Mouse (Mus musculus): ENCODE data around the gene Osbp. TPM values are rescaled to one million over a fixed set of nuclear protein-coding genes. Genes with fewer than 3 reads are reported as not detected.
A peak's percentile ranks its signal among the peaks of the same experiment; 100 is the strongest.

Gene Osbp
- polyA plus RNA-seq, 1 experiment = 12.0 TPM

DNA sequence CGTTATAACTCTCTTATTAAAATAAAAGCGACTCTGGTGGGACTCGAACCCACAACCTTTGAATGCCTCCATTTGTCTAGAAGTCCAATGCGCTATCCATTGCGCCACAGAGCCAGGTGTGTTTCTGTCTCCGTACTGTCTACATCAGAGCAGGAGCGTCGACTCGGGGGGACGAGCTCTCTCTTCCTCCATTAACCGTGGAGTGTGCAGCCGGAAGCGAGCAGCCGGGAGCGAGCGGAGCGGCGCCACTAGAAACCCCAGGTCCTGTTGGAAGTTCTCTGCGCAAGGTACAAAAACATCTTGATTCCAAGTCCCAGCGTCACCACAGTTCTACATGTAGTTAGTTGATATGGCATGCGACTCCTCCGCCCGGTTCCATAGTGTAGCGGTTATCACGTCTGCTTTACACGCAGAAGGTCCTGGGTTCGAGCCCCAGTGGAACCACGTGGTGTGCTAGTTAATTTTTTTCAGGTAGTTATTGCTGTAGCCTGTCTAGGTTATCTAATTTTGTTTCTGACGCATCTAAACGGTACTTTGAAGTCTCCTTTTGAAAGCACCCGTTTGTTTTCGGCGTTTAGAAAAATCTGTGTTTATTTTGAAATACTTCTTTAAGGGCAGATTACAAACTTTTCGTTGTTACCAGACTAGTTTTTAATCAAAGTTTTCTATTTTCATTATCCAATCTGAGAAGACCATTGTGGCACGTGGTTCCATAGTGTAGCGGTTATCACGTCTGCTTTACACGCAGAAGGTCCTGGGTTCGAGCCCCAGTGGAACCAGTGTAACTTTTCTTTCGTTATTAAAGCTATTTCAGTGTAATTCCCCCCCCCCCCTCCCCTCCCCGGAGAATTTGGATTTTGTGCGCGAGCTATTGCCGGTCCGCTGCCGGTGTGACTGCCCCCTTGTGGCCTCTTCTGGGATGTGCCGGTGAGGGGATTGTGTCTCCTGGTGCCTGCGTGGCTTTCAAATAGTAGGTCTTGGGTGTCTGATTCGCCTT lies 46.1 kb downstream of the Osbp start:
- Histone ChIP-seq H3K4me3 (ENCODE audit: low read depth, low read length) (peak overlapping the region; percentile 88), H3K27ac (ENCODE audit: insufficient read depth, low read depth, low read length) (peak overlapping the region; percentile 97), H3K36me3 (ENCODE audit: control insufficient read depth, insufficient read depth, low read length) (no peaks in the 10 kb centered on the region), H3K4me1 (ENCODE audit: control insufficient read depth, insufficient read depth, insufficient read length, low read length) (0 out of 2 replicates have a peak, but pooled peaks cover 2% of the 10 kb centered on the region), H3K27me3 (ENCODE audit: control insufficient read depth, insufficient read depth, low read length) (no peaks in the 10 kb centered on the region)
- TF ChIP-seq CTCF (IDR thresholded peaks at IDR 0.05; ENCODE audit: extremely low read depth, insufficient read length, insufficient replicate concordance, low read depth, low read length) (peak; percentile 93), POLR2A (IDR thresholded peaks at IDR 0.05; ENCODE audit: low read depth, low read length) (peak; percentile 31; the same call in 1 of the 2 replicates)
- WGBS = under 1% methylated on average over 49 of the region's 49 CpGs

DNA sequence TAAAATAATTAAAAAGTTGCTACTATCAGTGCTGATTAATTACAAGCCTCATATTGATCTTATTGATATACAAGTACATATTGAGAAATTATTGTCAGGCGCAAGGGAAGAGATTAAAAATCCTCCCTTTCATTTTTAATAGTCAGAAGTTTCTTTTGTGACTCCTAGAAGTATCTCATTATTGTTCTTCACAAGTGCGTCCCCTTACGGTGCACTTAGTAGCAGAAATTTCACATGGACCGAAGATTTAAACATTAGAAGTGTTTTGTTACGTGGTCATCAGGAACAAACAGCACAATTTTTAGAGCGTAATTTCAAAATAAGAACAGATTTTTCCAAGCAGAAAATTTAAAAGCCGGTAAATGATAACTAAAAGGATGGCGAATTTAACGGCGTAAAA lies 46.9 kb downstream of the Osbp start:
- Histone ChIP-seq H3K4me3 (ENCODE audit: low read depth, low read length) (peak overlapping the region; percentile 56), H3K27me3 (ENCODE audit: control insufficient read depth, insufficient read depth, low read length) (no peaks in the 10 kb centered on the region), H3K27ac (ENCODE audit: insufficient read depth, low read depth, low read length) (0 out of 2 replicates have a peak overlapping the region, but pooled peaks have one; percentile 30), H3K36me3 (ENCODE audit: control insufficient read depth, insufficient read depth, low read length) (no peaks in the 10 kb centered on the region), H3K4me1 (ENCODE audit: control insufficient read depth, insufficient read depth, insufficient read length, low read length) (no peaks in the 10 kb centered on the region)
- under 1% methylated on average over 10 of the region's 10 CpGs for WGBS
- no peak for TF ChIP-seq CTCF (IDR thresholded peaks at IDR 0.05; ENCODE audit: extremely low read depth, insufficient read length, insufficient replicate concordance, low read depth, low read length)
- TF ChIP-seq POLR2A (IDR thresholded peaks at IDR 0.05; ENCODE audit: low read depth, low read length) = no peak

DNA sequence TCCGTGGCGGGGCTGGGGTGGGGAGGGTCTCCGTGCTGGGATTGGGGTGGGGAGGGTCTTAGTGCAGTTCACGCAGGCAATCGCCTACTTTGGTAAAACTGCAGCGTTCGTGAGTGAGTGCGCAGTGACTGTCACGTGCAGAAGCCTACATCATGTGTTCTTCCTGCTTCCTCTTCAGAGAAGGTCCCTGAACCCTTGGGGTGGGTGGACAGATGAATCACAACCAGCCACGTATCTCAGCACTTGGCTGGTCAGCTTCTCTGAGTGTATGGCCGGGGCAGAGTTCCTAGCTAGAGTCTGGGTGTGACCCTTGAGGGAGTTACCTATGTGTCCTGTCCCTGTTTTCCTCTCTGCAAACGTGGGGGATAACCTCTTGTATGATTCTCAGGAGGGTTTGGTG lies 47.5 kb downstream of the Osbp start:
- H3K4me3 ChIP-seq (ENCODE audit: low read depth, low read length) = peak overlapping the region; percentile 2
- H3K4me1 ChIP-seq (ENCODE audit: control insufficient read depth, insufficient read depth, insufficient read length, low read length) = no peaks in the 10 kb centered on the region
- H3K36me3 ChIP-seq (ENCODE audit: control insufficient read depth, insufficient read depth, low read length) = no peaks in the 10 kb centered on the region
- no peaks in the 10 kb centered on the region for H3K27me3 ChIP-seq (ENCODE audit: control insufficient read depth, insufficient read depth, low read length)
- peak overlapping the region; percentile 71 for H3K27ac ChIP-seq (ENCODE audit: insufficient read depth, low read depth, low read length)
- 1% methylated on average over 12 of the region's 12 CpGs for WGBS
- TF ChIP-seq CTCF (IDR thresholded peaks at IDR 0.05; ENCODE audit: extremely low read depth, insufficient read length, insufficient replicate concordance, low read depth, low read length) (no peak), POLR2A (IDR thresholded peaks at IDR 0.05; ENCODE audit: low read depth, low read length) (peak; percentile 52; the same call in 1 of the 2 replicates)

DNA sequence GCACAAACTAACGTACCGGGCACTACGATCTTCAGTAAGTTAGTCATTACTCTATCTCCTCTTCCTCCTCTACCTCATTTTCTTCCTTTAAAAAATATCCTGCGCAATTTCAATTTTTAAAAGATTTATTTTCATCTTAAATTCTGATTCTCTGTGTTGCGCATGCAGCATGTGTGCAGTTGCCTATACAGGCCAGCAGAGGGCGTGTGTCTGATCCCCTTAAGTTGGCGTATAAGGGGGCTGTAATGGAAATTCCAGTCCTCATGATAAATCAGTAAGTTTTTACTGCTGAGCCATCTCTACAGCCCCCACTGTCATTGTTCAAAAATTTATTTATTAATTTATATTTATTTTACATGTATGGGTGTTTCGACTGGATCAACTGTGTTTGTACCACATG lies 50.0 kb downstream of the Osbp start:
- no peak overlapping the region for H3K27ac ChIP-seq (ENCODE audit: insufficient read depth, low read depth, low read length)
- no peaks in the 10 kb centered on the region for H3K4me1 ChIP-seq (ENCODE audit: control insufficient read depth, insufficient read depth, insufficient read length, low read length)
- no peak for TF ChIP-seq POLR2A (IDR thresholded peaks at IDR 0.05; ENCODE audit: low read depth, low read length)
- TF ChIP-seq CTCF (IDR thresholded peaks at IDR 0.05; ENCODE audit: extremely low read depth, insufficient read length, insufficient replicate concordance, low read depth, low read length) = peak; percentile 46; the same call in 1 of the 2 replicates
- no peaks in the 10 kb centered on the region for H3K36me3 ChIP-seq (ENCODE audit: control insufficient read depth, insufficient read depth, low read length)
- no peaks in the 10 kb centered on the region for H3K27me3 ChIP-seq (ENCODE audit: control insufficient read depth, insufficient read depth, low read length)
- H3K4me3 ChIP-seq (ENCODE audit: low read depth, low read length) = no peak overlapping the region
- WGBS = 81% methylated on average over 8 of the region's 8 CpGs

DNA sequence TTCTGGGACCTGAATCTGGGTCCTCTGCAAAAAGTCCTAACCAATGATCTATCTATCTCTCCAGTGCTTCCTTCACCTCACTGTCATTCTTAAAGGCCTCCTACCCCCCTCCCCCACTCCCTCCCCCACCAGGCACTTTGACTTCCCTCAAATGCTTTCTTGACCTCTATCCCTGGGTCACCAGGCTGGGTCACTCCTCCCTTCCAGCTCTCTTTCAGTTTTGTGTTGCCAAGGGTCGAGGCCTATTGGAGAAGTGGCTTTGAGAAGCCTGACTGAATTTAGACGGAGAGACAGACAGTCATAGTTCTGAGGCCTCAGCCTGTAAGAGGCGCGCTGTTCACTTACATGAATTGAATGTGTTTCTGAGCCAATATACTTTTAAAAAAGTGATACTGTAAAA lies 50.5 kb downstream of the Osbp start:
- Histone ChIP-seq H3K4me3 (ENCODE audit: low read depth, low read length) (no peak overlapping the region), H3K27me3 (ENCODE audit: control insufficient read depth, insufficient read depth, low read length) (no peaks in the 10 kb centered on the region), H3K36me3 (ENCODE audit: control insufficient read depth, insufficient read depth, low read length) (no peaks in the 10 kb centered on the region), H3K4me1 (ENCODE audit: control insufficient read depth, insufficient read depth, insufficient read length, low read length) (no peaks in the 10 kb centered on the region), H3K27ac (ENCODE audit: insufficient read depth, low read depth, low read length) (no peak overlapping the region)
- 84% methylated on average over 4 of the region's 4 CpGs for WGBS
- TF ChIP-seq POLR2A (IDR thresholded peaks at IDR 0.05; ENCODE audit: low read depth, low read length) (no peak), CTCF (IDR thresholded peaks at IDR 0.05; ENCODE audit: extremely low read depth, insufficient read length, insufficient replicate concordance, low read depth, low read length) (no peak)

DNA sequence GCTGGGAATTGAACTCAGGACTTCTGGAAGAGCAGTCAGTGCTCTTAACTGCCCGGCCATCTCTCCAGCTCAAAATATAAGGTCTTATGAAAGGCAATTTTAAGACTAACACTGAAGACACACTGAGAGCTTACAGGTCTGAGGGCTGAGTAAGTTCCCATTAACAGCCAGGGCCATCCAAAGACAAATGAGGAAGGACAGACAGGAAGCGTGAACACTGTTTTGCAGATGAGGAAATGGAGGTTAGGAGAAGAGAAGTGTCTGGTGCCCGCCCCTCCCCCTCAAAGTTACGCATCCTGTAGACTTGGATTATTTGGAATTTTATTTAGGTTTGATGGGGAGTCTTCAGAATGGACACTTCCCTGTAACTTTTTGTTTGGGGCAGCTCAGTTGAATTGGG lies 58.4 kb downstream of the Osbp start:
- Histone ChIP-seq H3K4me3 (ENCODE audit: low read depth, low read length) (no peak overlapping the region), H3K36me3 (ENCODE audit: control insufficient read depth, insufficient read depth, low read length) (no peaks in the 10 kb centered on the region), H3K27me3 (ENCODE audit: control insufficient read depth, insufficient read depth, low read length) (no peaks in the 10 kb centered on the region), H3K4me1 (ENCODE audit: control insufficient read depth, insufficient read depth, insufficient read length, low read length) (no peaks in the 10 kb centered on the region), H3K27ac (ENCODE audit: insufficient read depth, low read depth, low read length) (no peak overlapping the region)
- WGBS = 77% methylated on average over 4 of the region's 4 CpGs
- TF ChIP-seq CTCF (IDR thresholded peaks at IDR 0.05; ENCODE audit: extremely low read depth, insufficient read length, insufficient replicate concordance, low read depth, low read length) (no peak), POLR2A (IDR thresholded peaks at IDR 0.05; ENCODE audit: low read depth, low read length) (no peak)

DNA sequence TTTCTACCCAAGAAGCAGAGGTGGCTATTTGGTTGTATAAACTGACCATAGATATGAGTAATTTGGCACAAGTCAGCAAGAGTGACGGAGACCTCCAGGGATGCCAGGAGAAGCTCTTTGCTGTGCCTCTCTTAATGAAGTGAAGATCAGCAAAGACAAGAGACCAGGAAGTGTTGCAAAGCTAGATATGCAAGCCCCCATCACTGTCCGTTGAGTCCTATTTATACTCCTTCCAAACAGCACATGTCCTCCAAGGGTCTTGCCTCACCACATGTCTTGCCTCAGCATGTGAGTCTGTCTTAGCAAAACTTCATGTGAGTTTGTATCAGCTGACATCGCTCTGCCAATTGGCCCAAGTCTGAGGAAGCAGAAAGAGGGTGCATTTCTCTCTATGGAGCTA lies 59.6 kb downstream of the Osbp start:
- WGBS = 90% methylated on average over 3 of the region's 3 CpGs
- Histone ChIP-seq H3K4me1 (ENCODE audit: control insufficient read depth, insufficient read depth, insufficient read length, low read length) (no peaks in the 10 kb centered on the region), H3K27me3 (ENCODE audit: control insufficient read depth, insufficient read depth, low read length) (no peaks in the 10 kb centered on the region), H3K4me3 (ENCODE audit: low read depth, low read length) (no peak overlapping the region), H3K36me3 (ENCODE audit: control insufficient read depth, insufficient read depth, low read length) (no peaks in the 10 kb centered on the region), H3K27ac (ENCODE audit: insufficient read depth, low read depth, low read length) (no peak overlapping the region)
- no peak for TF ChIP-seq POLR2A (IDR thresholded peaks at IDR 0.05; ENCODE audit: low read depth, low read length)
